Mouse (Mus musculus) heart, postnatal 10 days (tissue): ENCODE measurements around the gene Dgcr6. TPM values are rescaled to one million over a fixed set of nuclear protein-coding genes. Genes with fewer than 3 reads are reported as not detected.

Source experiments
- DNase-seq, 2 experiments: peaks; one replicate each; pipeline ENCODE4 v3.0.0; 2021
- intact Hi-C: fragments of 180-260 bp; cut with DNase I; formaldehyde crosslinking; loops from one replicate; pipeline ENCODE4 v1.15.1; 2025
- total RNA-seq, 2 experiments: library from RNA; stranded (reverse); gene quantifications; 2 replicates each; pipeline ENCODE4 v1.2.3; 2021

The Dgcr6 gene
- total RNA-seq, 2 experiments from 2014 or later: 42.8 to 47.4 TPM

DNA sequence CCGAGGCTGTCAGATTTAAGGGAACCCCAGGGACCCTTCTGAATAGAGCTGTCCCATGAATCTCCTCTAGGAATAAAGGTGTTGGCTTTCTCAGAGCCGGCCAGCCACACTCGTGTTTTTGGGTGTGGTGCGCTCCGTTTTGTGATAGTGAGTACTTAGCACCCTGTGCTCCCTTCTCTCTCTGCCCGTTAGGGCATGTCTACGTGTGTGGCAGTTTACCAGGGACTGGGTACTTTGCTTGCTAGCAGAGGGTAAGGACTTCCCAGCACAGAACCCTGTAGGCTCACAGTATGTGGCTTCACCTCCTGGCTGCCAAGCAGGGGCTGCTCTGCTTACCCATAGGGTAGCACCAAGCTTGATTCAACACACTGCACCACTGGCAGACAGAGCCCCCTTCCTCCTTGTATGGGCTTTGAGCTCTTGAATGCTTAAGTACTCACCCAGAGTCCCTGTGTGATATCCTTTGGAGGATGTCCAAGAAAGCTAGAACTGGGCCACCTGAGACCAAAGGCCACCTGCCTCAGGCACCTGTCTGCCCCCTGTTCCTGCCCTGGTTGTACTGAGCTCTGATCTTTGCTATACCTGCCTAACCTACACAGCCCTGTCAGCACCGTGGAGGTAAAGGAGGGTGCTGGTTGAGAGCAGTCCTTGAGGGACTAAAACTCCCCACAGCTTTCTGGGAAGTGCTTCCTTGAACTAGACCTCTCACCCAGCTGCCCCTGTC is 16.2 kb downstream of the Dgcr6 start:
- intact Hi-C loops: no loop called here
- no peak for DNase-seq

DNA sequence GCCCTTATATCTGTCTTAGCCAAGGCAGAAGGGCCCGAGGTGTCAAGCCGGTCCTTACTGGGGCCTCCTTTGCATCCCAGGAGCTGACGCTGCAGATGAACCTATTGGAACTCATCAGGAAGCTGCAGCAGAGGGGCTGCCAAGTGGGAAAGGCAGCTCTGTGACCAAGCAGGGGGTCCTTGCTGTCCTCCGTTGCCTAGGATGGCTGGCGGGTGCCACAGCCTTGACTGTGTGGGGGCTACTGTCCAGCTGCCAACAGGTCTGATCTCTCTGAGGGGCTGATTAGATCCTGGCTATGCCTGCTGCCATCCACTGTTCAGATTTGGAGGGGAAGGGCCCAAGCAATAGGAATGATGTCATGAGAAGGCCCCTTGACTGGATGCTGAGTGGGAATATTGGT is 18.1 kb downstream of the Dgcr6 start:
- DNase-seq: no peak
- intact Hi-C loops: no loop called here

DNA sequence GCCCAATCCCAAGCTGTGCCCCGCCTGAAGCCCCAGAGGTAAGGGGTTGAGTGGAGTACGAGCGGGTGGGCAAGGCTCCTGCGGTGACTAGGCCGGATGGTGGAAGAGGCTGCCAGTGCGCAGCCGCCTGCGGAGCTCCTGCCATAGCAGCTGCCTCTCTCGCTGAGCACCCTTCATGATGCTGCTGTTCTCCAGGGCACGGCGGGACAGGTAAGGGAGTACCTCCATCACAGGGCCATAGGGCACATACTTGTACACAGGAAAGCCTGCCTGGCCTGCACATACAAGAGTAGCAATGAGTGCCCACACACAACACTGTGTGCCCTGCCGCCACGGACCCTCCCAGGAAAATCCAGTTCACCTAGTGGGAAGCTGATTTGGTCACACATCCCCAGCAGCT is 19.4 kb downstream of the Dgcr6 start:
- no peak for DNase-seq
- intact Hi-C loops: no loop called here

DNA sequence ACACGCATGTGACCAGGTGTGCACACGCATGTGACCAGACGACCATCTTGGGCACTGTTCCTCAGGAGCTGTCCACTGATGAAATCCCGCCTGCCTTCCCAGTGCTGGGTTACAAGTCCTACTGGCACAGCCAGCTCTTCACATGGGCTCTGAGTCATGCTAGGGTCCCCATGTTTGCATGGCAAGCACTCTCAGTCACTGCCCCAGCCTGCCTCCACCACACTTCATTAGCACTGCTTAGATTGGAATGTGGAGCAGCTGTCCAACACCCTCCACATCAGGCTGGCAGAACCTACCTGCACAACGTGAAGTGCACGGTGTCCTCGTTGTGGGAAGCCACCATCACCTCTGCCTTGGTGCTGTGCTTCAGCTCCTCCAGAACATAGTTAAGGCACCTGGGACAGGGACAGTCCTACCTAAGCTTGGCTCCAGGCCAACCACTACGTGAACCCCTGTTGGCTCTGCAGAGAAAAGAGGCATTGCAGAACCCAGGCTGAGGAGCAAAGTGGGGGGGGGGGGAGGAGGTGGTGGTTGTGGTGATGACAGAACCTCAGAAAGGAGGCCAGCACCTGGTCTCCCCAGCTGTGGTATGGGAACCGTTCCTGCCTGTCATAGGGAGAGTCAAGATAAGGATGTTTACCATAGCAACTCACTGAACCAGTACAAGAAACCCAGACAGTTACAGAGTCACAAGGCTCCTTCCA is 20.8 kb downstream of the Dgcr6 start:
- no peak for DNase-seq
- intact Hi-C loops: no loop called here

DNA sequence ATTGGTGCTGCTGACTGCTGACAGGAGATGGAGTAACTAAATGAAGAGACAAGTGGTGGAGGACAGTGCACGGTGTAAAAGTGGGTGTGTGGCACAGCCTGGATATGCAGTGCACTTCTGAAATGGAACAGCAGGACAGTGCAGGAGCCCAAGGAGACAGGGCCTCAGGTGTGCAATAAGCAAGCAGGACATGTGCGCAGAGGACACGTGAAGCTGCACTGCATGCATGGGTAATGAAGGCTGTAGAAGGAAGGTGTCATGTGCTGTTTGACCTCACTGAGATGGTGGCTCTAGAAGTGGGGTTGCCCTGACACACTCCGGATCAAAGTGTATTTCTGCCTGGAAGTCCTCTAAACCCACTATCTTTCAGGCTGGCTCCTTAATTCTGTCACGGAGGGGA is 22.0 kb downstream of the Dgcr6 start:
- intact Hi-C loops: no loop called here
- no peak for DNase-seq

GRCm38 (mm10) chr16:18075201-18075600 is 22.5 kb downstream of the Dgcr6 start:
- intact Hi-C loops: no loop called here
- no peak for DNase-seq

DNA sequence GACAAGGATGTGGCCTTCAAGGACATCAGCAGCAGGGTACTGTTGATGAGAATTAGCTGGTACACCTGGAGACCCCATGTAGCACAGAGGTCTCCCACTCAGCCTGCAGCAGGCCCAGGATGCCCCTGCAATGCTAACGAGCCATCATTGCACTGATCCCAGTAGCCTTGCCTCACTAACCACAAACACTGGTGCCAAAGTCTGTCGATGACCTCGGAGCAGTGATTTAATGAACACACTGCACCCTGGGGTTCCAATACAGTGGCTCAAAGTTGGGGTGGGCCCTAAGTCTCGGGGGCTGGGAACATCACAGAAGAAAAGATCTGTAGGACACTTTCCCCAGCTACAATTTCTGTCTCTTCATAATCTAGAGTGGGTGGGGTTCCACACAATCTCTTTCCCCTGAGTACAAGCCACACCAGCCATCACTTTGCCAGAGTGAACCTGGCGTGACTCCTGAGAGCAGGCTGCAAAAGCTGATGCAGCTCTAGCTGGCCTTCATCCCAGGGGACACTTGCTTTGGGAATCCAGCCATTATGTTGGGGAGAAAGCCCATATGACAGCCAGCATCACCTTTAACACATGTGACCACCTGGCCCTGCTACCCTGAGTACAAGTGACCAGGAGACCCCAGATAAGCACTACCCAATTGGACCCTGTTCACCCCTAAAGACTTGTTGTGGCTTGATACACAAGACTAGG is 25.8 kb downstream of the Dgcr6 start:
- intact Hi-C loops: no loop called here
- DNase-seq: peak; percentile 47 to 68

DNA sequence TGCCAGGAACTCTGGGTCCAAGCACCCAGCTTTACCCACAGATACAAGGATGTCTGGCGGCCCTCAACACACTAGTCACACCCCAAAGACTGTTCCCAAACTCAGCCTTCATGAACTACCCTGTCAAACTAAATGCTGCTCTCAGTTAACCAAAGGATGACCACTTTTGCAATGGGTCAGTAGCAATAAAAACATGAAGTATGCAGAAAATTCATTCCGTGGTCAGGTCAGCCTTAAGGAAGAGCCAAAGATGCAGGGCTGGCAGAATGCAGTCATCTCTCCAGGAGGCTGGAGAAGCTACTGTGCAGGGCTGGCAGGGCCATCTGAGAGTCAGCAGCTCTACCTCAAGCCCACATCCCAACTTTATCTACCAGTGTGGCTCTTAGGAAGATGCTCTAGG is 26.6 kb downstream of the Dgcr6 start:
- DNase-seq: no peak
- intact Hi-C loops: no loop called here

- DNase-seq: no peak
- intact Hi-C loops: no loop called here
Observed at GRCm38 (mm10) chr16:18080171-18080570, 27.5 kb downstream of the Dgcr6 start.

DNA sequence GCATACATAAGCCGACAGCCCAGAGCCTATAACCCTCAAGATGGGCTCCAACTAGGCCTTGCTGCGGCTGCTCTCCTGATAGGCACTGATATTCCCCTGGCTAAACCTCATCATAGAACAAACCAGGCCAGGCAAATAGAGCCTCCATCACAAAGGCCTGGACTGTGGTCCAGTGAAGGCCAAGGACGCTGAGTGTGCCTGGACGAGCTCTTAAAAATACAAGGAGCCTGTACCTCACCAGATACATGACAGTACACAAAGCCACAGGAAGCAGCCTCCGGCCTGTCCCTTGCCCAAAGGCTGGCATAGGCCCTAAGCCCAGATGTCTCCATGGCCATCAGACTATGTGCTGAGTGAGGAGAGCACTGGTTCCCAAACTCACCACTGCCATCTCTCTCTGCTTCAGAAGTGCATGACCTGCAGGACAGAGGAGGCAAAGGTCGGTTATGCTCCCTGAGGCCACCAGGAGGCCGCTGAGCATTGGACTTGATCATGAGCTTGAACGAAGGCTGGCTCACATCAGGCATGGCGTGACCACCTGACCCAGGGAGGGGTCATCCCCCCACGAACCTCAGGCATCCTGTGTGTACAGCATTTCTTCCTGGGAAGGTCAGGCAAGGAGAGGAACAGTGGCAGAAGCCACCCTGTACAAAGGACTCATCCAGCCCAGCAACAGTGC is 28.6 kb downstream of the Dgcr6 start:
- DNase-seq: no peak
- intact Hi-C loops: no loop called here

- no peak for DNase-seq
- intact Hi-C loops: no loop called here
Observed at GRCm38 (mm10) chr16:18082291-18082690, 29.6 kb downstream of the Dgcr6 start.

DNA sequence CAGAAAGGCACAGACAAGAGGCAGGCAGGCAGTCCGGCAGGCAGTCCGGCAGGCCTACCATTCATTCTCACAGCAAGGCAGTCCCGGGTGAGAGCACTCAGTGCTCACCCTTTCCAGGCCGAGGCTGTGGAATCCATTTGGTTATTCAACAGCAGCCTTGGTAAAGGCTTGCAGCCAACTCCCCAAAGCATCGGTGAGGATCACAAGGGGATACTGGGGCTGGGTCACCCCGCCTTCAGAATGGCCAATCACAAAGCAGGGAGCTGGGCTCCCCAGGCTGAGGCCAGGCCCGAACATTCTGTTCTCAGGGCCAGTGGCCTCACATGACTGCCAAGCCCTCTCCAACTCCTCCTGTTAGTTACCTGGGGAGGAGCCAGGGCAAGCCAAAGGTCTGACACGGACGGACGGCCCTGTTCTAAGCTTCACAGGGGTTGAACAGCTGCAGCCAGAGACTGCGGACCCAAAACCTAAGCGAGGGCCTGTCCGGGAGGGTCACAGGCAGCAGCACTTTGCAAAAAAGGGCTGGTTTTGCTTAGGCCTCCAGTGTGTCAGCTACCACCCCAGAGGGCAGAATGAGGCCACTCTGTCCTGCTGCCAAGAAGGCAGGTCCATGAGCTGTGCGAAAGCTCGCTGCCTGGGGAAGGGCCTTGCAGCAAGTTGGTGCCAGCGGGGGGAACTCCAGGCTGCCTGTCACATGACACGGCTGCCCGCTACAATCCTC is 30.7 kb downstream of the Dgcr6 start:
- intact Hi-C loops: no loop called here

GRCm38 (mm10) chr16:18084262-18084661 is 31.6 kb downstream of the Dgcr6 start:
- DNase-seq: no peak
- intact Hi-C loops: no loop called here

More for the DNA sequence above, 30.7 kb downstream of the Dgcr6 start:
- DNase-seq: peak; percentile 72 to 77

- DNase-seq: no peak
- intact Hi-C loops: no loop called here
Observed at GRCm38 (mm10) chr16:18087101-18087500, 34.4 kb downstream of the Dgcr6 start.

GRCm38 (mm10) chr16:18096348-18096747 is 43.7 kb downstream of the Dgcr6 start:
- DNase-seq: peak; percentile 46 to 57
- intact Hi-C loops: no loop called here

DNA sequence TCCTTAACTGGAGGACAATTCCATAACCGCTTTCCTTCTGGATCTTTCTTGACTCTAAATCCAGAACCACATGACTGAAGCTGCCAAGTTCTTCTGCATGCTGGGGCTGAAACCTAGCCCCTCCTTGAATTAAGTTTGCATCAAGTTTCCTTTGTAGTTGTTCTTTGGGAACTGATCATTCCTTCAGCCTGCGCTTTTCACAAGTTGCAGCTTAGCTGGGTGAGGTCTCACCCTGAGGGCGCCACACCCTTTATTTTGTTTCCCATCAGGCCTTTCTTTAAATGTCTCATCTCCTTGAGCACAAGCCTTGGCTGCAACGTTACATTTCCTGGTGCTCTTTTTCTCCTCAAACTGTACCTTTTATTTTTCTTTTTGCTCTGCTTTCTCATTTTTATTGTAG is 50.2 kb downstream of the Dgcr6 start:
- no peak for DNase-seq
- intact Hi-C loops: no loop called here

DNA sequence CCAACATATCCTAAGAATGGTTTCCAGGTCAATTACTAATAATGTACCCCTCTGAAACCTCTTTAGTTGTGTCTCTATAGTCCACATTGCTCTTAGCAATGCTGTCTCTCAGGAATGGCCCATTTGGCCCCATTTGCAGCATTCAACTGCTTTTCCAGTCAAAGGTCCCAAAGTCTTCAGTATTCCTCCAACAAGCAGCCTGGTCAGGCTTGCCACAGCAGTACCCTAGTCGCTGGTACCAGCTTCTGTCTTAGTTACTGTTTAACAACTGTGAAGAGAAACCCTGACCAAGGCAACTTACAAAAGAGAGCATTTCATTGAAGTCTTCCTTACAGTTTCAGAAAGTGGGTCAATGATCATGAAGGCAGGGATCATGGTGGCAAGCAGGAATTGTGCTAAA is 50.7 kb downstream of the Dgcr6 start:
- no peak for DNase-seq
- intact Hi-C loops: no loop called here

GRCm38 (mm10) chr16:18103808-18104207 is 51.1 kb downstream of the Dgcr6 start:
- intact Hi-C loops: no loop called here
- DNase-seq: no peak

- peak; percentile 69 to 81 for DNase-seq
- intact Hi-C loops: loop anchor here (1.0 kb wide), 2 partner anchors 64 to 102 kb away; no protein-coding TSS in a partner anchor
Observed at GRCm38 (mm10) chr16:18108221-18108966, 55.7 kb downstream of the Dgcr6 start.

- no peak for DNase-seq
- intact Hi-C loops: no loop called here
Observed at GRCm38 (mm10) chr16:18111042-18111441, 58.4 kb downstream of the Dgcr6 start.
